Mouse (Mus musculus) gastrocnemius, postnatal 4 days (tissue): ENCODE data around the gene Armh4. TPM values are rescaled to one million over a fixed set of nuclear protein-coding genes. Genes with fewer than 3 reads are reported as not detected.

Experiments
- DNase-seq, 2 experiments: peaks; one replicate each; pipeline ENCODE4 v3.0.0; 2021 to 2022; ENCODE audit warnings: low spot score in 2 of 2, mixed read lengths in 2 of 2
- total RNA-seq, 2 experiments: library from RNA; stranded (reverse); gene quantifications; 2 replicates each; pipeline ENCODE4 v1.2.3; 2021

Armh4 gene
- total RNA-seq, 2 experiments from 2014 or later = 13.3 to 14.7 TPM

GRCm38 (mm10) chr14:49738441-49739088 is 44.6 kb downstream of the Armh4 start:
- no peak for DNase-seq

- no peak for DNase-seq
These were observed 49.2 kb downstream of the Armh4 start for GRCm38 (mm10) chr14:49733950-49734349.

DNA sequence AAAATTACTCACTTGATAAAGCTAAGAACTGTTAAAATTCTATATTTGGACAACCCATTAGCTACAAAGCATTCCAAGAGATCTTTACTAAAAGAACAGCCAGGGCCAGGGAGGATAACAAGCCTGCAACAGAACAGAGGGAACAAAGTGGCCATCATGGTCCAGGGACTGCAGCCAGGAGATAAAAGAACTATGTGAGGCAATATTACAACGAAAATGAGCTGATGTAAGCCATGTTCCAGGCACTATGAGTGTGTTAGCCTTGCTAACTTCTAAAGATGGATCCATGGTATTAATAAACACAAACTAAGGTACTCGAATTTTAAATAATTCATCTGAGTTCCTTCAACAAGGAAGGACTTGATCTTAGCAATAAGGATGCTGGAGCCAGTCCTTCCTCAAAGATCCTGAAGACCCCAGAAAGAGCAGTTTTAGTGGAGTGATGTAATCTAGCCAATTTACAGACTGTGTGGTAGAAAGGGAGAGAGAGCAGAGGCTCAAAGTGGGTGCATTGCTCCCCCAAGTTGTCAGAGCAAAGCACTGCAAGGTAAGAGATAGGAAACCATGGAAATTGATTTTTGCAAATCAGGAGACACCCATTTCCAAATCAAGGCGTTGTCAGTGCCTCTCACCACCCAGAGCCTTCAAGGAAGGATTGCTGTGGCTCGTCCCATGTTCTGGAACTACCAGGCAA is 59.7 kb downstream of the Armh4 start:
- no peak for DNase-seq

- DNase-seq = no peak
These were observed 60.4 kb downstream of the Armh4 start for GRCm38 (mm10) chr14:49722782-49723181.

DNA sequence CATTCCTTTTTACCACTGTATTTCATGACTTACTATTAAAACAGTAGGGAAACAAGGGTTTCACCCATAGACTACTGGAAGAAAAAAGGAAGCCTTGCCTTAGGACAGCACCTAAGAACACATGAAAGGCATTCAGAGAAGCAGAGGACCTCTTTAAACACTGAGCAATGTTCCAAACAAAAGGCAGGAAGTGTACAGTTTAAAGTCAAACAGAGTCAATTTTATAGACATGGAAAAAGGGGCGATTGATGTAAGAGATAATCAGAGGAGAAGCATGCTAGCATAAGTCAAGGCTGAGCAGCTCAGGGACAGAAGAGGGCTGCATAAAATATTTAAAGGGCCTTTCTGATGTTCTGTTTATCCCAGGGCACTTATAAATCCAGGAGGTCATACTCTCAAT is 61.9 kb downstream of the Armh4 start:
- no peak for DNase-seq

DNA sequence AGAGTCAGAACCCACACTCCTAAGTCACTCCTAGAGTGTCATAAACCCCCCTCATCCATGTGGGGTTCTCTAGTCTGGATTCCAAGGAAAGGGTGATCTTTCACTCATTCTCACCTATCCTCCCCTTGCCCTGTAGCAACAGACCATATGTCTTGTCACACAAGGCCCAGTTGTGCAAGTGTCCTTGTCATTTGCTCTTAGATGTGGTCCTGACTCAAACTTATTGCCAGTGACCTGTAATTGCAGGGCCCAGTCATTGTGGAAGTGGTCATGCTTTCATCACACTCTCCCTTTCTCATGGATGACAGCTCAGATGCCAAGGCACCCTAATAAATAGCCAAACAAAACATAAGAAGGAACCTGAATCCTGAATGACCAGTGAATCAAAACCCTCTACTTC is 63.5 kb downstream of the Armh4 start:
- no peak for DNase-seq

- DNase-seq = no peak
These were observed 72.2 kb downstream of the Armh4 start for GRCm38 (mm10) chr14:49711016-49711415.

DNA sequence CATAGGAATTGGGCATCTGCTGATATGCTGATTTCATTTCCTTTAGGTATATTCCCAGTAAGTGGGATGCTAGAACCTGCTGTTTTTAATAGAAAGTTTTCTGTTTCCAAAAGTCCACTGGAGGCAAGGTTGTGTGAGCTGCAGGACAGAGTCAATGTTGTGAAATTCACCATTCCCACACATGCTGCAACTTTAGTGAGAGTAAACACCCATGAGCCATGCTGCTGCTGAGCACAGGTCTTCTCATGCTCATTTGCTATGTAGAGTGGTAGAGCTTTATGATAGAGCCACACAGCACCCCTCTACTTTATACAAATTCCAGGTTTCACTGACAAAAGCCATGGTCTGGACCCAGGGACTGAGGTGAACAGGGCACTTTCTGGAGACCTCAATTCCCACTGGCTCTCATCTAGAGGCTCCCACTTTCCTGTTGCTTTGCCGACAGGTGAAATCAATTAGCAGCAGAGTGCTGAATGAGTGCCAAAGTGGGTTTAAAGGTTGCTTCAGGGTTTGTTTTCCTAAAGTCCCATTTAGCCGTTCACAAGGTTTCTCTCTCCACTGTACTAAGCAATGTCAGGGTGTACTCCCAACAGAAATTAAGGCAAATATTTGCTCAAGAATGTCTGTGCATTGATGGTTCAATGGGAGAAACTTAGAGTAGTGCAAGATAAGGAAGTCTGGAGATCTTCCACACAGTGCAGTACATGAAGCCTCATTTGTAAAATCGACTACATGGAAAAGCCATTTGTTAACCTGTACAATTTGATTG is 79.6 kb downstream of the Armh4 start:
- no peak for DNase-seq

DNA sequence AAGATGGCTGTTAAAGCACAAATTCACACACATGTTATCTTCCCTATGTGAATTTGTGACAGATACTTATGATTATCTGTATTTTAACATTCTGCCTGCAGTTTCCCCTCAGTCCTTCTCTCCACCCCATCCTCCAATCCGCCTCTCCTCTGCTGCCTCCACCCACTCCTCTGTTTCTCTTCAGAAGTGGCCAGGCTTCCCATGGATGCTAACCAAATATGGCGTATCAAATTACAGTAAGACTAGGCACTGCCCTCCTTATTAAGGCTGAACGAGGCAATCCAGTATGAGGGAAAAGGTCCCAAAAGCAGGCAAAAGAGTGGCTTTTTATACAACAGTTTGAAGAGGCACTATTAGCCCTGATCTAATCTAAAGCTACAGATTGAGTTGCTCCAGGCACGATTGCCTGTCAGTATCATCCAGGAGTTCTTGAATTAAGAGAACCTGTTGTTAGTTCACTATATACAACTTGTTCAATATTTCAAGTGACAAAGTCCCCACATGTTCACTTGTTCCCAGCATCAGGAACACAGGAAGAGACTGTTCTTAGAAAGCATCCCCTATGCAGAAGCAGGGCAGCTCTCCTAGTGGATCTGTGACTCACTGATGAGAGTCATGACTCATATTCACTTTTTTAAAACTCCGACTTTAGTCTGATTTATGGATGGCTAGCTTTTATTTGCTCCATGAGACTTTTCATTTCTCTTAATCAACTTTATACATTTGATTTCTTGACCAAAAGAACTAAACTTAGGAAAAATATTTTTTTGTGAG is 103.5 kb downstream of the Armh4 start:
- no peak for DNase-seq

- DNase-seq = no peak
These were observed 106.6 kb downstream of the Armh4 start for GRCm38 (mm10) chr14:49676580-49676979.

DNA sequence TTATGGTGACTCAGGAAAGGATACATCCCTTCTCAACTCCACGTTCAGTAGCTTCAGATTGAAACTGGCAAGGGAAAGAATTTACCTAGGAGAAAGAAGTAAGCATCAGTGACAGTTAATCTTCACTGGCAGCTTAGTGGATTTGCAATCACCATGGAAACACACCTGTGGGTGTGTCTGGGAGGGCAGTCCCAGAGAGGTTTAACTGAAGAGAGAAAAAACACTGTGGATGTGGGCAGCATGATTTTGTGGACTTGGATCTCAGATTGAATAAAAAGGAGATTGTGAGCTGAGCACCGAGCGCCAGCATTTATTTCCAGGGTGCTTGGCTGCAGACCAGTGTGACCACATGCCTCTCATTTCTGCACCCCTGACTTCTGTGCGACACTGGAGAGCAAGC is 122.7 kb downstream of the Armh4 start:
- DNase-seq = no peak

GRCm38 (mm10) chr14:49649191-49649590 is 134.0 kb downstream of the Armh4 start:
- no peak for DNase-seq

- DNase-seq = no peak
These were observed 145.8 kb downstream of the Armh4 start for GRCm38 (mm10) chr14:49637422-49637821.

DNA sequence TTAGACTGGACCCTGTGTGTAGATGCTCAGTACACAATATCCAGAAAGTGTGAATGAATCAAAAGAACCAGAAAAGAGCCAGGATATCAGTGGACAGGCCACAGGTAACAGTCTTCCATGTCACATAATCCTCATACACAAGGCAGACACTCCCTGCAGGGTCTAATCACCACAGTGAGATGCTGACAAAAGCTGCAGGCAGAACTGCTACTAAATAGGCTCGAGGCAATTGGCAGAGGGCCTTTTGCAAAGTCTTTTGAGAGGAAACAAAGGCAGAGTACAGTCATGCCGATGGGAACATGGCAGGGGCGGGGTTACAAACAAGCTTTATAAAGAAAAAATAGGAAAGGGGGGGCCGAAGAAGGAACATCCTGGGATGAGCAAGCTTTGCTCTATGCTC is 157.1 kb downstream of the Armh4 start:
- DNase-seq = no peak

Other genes with a start within 250 kb of the Armh4 start
- not detected for gene Olfr722, start 118.6 kb upstream of the Armh4 start, total RNA-seq
- gene Olfr723, start 148.4 kb upstream of the Armh4 start, total RNA-seq = not detected
- not detected for gene Olfr724, start 179.9 kb upstream of the Armh4 start, total RNA-seq